Mouse (Mus musculus): Measurements from ENCODE around the gene Mnt.

DNA sequence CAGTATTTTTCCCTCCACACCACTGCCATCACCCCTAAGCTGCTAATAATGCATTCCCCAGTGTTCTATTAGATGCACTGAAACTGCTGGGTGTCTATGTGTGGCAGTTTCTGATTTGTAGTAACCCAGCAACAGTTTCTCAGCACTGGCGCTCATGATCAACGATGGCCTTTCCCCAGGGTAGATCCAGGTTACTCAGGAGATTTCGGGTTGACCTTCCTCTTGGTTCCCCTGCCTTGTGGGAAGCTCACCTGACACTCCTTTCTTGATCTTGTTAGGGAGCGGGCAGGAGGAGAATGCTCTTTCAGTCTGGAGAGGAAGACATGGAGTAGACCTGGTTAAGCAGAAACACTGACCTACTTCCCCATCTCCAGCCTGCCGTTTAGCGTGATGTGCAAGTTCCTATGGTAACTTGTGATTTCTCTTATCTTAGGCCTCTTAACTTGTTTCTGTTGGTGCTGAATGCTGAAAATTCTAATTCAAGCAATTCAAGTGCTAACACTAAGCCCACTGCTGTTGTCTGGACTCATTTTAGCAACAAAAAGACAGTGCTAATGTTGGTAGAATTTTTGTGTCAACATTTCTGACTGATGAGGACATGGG lies 22.4 kb upstream of the Mnt start:
- TF ChIP-seq CTCF (IDR thresholded peaks at IDR 0.05; ENCODE audit: insufficient read depth, low read depth, low read length) (no peak), POLR2A (IDR thresholded peaks at IDR 0.05; ENCODE audit: insufficient read depth, low read depth, low read length) (no peak)
